Mouse (Mus musculus) forebrain, embryonic 14.5 days (tissue): Measurements from ENCODE around the gene Primpol. TPM values are rescaled to one million over a fixed set of nuclear protein-coding genes. Genes with fewer than 3 reads are reported as not detected.

Source experiments
- polyA plus RNA-seq: library from polyadenylated mRNA; unstranded; fragments of >200 nt; fragmentation: Nextera tagmentation; extraction: Ambion mirVana; gene quantifications from 2 replicates; pipeline ENCODE4 v1.2.1, GENCODE M21; 2014

Primpol gene
- polyA plus RNA-seq, 1 experiment from 2014 or later: 6.7 TPM

Other genes with a start within 250 kb of the Primpol start
- 8.8 and 10.0 TPM in 2 replicates for gene Acsl1, start 146.2 kb downstream of the Primpol start, polyA plus RNA-seq
- 16.3 and 19.6 TPM in 2 replicates for gene Cenpu, start 65.2 kb downstream of the Primpol start, polyA plus RNA-seq
- 227 and 252 TPM in 2 replicates for gene Casp3, start 79 bp upstream of the Primpol start, polyA plus RNA-seq
- gene Irf2, start 122.5 kb upstream of the Primpol start, polyA plus RNA-seq: 6.2 and 8.4 TPM in 2 replicates